Mouse (Mus musculus): Measurements from ENCODE around the gene Vil1. TPM values are rescaled to one million over a fixed set of nuclear protein-coding genes. Genes with fewer than 3 reads are reported as not detected.
"Not testable (repeated sequence)": the region's sequence is repeated elsewhere in the genome, so short reads cannot be mapped to it uniquely, and the experiment has no call there.

Vil1 gene
- polyA plus RNA-seq, 1 experiment from 2014 or later = 6.7 TPM

DNA sequence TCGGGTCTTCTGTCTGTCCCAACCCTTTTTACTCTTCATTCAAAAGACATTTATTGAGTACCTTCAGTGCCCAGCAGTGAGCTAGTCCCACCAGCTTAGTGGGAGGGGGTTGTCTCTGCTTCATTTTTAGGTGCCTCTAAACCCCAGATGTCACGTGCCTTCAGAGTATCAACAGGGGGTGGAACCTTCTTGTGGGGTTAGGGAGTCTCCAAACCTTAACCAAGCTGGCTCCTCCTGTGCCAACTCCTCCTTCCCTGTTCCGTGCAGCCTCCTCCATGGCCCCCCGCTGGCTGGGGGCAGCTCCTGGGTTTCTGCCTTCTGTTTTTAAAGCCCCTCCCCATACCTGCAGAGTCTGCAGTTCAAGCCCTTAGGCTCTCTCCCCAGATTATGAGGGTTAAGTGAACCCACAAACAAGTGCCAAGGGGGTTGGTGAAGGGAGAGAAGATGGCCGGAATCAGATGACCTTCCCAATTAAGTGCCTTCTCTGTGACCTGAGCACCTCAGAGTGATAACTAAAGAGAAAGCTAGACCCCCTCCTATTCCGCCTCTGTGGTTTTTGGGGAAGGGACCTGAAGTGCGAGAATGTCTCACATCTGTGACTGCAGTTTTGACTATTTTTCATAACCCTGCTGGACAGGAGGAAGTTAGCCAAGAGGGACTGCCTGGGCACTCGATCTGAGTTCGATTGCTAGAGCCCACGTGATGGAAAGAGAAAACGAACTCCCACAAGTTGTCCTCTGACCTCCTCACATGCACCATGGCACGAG lies 12.5 kb upstream of the Vil1 start:
- Histone ChIP-seq H3K27ac (ENCODE audit: low read depth, low read length) (peak overlapping the region; percentile 97; the same call in 1 of the 2 replicates), H3K4me2 (replicated peaks; ENCODE audit: low read depth, low read length) (peak overlapping the region; percentile 75), H3K36me3 (ENCODE audit: control insufficient read depth, insufficient read depth, low read length) (peaks cover 21% of the 10 kb centered on the region), H3K4me3 (ENCODE audit: low read length) (peak overlapping the region; percentile 42), H3K4me1 (ENCODE audit: control insufficient read depth, insufficient read depth, low read length) (peaks cover 13% of the 10 kb centered on the region)
- not testable (repeated sequence) for ATAC-seq (ENCODE audit: low FRiP score, low TSS enrichment); H3K27me3 ChIP-seq (ENCODE audit: control insufficient read depth, insufficient read depth, low read length); H3K9ac ChIP-seq (ENCODE audit: low read depth, low read length); H3K9me3 ChIP-seq (ENCODE audit: control insufficient read depth, low read length)
- 8% methylated on average over 12 of the region's 12 CpGs for WGBS

GRCm38 (mm10) chr1:74397268-74397918 lies 11.8 kb upstream of the Vil1 start:
- H3K9me3 ChIP-seq (ENCODE audit: control insufficient read depth, low read length) = no peaks in the 10 kb centered on the region
- ATAC-seq (ENCODE audit: low FRiP score, low TSS enrichment) = peak; percentile 94
- peaks cover 21% of the 10 kb centered on the region for H3K36me3 ChIP-seq (ENCODE audit: control insufficient read depth, insufficient read depth, low read length)
- peak overlapping the region; percentile 75 for H3K4me2 ChIP-seq (replicated peaks; ENCODE audit: low read depth, low read length)
- under 1% methylated on average over 40 of the region's 41 CpGs for WGBS
- H3K4me1 ChIP-seq (ENCODE audit: control insufficient read depth, insufficient read depth, low read length) = peaks cover 12% of the 10 kb centered on the region
- peak overlapping the region; percentile 97 for H3K27ac ChIP-seq (ENCODE audit: low read depth, low read length)
- H3K4me3 ChIP-seq (ENCODE audit: low read length) = peak overlapping the region; percentile 42
- peak overlapping the region; percentile 63 for H3K9ac ChIP-seq (ENCODE audit: low read depth, low read length)
- H3K27me3 ChIP-seq (ENCODE audit: control insufficient read depth, insufficient read depth, low read length) = no peaks in the 10 kb centered on the region

DNA sequence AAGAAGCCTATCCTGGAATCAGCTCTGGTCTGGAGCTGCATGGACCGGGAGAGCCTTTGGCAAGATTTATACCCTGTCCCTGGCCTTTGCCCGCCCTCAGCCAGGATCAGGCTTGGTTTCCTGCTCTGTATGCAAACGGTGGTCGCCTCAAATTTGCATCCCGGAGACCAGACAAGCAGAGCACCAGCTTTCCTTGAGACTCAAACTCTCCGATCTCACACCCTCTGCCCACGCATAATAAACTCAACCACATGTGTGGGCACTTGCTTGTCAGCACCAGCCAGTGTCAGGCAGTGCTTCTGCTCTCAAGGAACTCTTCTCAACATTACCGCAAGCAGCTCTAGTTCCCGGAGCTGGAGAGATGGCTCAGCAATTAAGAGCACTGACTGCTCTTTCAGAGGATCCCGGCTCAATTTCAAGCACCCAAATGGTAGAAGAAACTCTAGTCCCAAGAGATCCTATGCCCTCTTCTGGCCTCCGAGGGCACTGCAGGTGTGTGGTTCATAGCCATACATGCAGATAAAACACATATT lies 11.2 kb upstream of the Vil1 start:
- ATAC-seq (ENCODE audit: low FRiP score, low TSS enrichment) = peak; percentile 65
- no peaks in the 10 kb centered on the region for H3K27me3 ChIP-seq (ENCODE audit: control insufficient read depth, insufficient read depth, low read length)
- peak overlapping the region; percentile 97 for H3K27ac ChIP-seq (ENCODE audit: low read depth, low read length)
- H3K36me3 ChIP-seq (ENCODE audit: control insufficient read depth, insufficient read depth, low read length) = peaks cover 21% of the 10 kb centered on the region
- peak overlapping the region; percentile 75 for H3K4me2 ChIP-seq (replicated peaks; ENCODE audit: low read depth, low read length)
- H3K9me3 ChIP-seq (ENCODE audit: control insufficient read depth, low read length) = no peaks in the 10 kb centered on the region
- peaks cover 6% of the 10 kb centered on the region for H3K4me1 ChIP-seq (ENCODE audit: control insufficient read depth, insufficient read depth, low read length)
- 2% methylated on average over 11 of the region's 11 CpGs for WGBS
- peak overlapping the region; percentile 63 for H3K9ac ChIP-seq (ENCODE audit: low read depth, low read length)
- peak overlapping the region; percentile 42 for H3K4me3 ChIP-seq (ENCODE audit: low read length)

- H3K4me1 ChIP-seq (ENCODE audit: control insufficient read depth, insufficient read depth, low read length) = no peaks in the 10 kb centered on the region
- H3K4me2 ChIP-seq (replicated peaks; ENCODE audit: low read depth, low read length) = no peak overlapping the region
- ATAC-seq (ENCODE audit: low FRiP score, low TSS enrichment) = no peak
- no peak overlapping the region for H3K9ac ChIP-seq (ENCODE audit: low read depth, low read length)
- 82% methylated on average over 3 of the region's 3 CpGs for WGBS
- H3K9me3 ChIP-seq (ENCODE audit: control insufficient read depth, low read length) = no peaks in the 10 kb centered on the region
- no peaks in the 10 kb centered on the region for H3K36me3 ChIP-seq (ENCODE audit: control insufficient read depth, insufficient read depth, low read length)
- H3K27me3 ChIP-seq (ENCODE audit: control insufficient read depth, insufficient read depth, low read length) = no peaks in the 10 kb centered on the region
- H3K4me3 ChIP-seq (ENCODE audit: low read length) = no peak overlapping the region
- no peak overlapping the region for H3K27ac ChIP-seq (ENCODE audit: low read depth, low read length)
Observed at GRCm38 (mm10) chr1:74400531-74400930, 8.6 kb upstream of the Vil1 start.

- Histone ChIP-seq H3K36me3 (ENCODE audit: control insufficient read depth, insufficient read depth, low read length) (no peaks in the 10 kb centered on the region), H3K9me3 (ENCODE audit: control insufficient read depth, low read length) (no peaks in the 10 kb centered on the region), H3K4me2 (replicated peaks; ENCODE audit: low read depth, low read length) (no peak overlapping the region), H3K4me3 (ENCODE audit: low read length) (no peak overlapping the region), H3K27ac (ENCODE audit: low read depth, low read length) (no peak overlapping the region), H3K4me1 (ENCODE audit: control insufficient read depth, insufficient read depth, low read length) (no peaks in the 10 kb centered on the region), H3K27me3 (ENCODE audit: control insufficient read depth, insufficient read depth, low read length) (no peaks in the 10 kb centered on the region), H3K9ac (ENCODE audit: low read depth, low read length) (no peak overlapping the region)
- ATAC-seq (ENCODE audit: low FRiP score, low TSS enrichment) = no peak
- WGBS = 57% methylated on average over 16 of the region's 16 CpGs
Observed at GRCm38 (mm10) chr1:74401015-74401702, 8.0 kb upstream of the Vil1 start.

DNA sequence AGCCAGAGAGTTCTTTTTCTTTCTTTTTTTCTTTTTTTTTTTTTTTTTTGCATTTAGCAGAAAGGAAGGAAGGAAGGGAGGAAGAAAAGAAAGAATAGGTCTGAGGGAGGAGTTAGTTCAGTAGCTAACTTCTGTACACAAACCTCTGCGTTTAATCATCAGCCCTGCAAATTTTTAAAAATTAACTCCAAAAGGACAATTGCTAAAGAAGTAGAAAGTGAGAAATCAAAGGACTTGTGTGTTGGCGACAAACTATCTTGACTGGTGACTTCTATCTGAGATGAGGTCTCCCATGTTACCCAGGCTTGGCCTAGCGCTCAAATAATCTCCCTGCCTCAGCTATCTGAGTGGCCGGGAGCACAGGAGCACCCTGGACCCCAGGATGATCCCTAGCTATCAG lies 5.0 kb upstream of the Vil1 start:
- no peak overlapping the region for H3K4me2 ChIP-seq (replicated peaks; ENCODE audit: low read depth, low read length)
- no peak overlapping the region for H3K27ac ChIP-seq (ENCODE audit: low read depth, low read length)
- H3K9me3 ChIP-seq (ENCODE audit: control insufficient read depth, low read length) = no peaks in the 10 kb centered on the region
- WGBS = 86% methylated on average over 4 of the region's 4 CpGs
- H3K4me1 ChIP-seq (ENCODE audit: control insufficient read depth, insufficient read depth, low read length) = no peaks in the 10 kb centered on the region
- H3K36me3 ChIP-seq (ENCODE audit: control insufficient read depth, insufficient read depth, low read length) = no peaks in the 10 kb centered on the region
- H3K9ac ChIP-seq (ENCODE audit: low read depth, low read length) = no peak overlapping the region
- no peaks in the 10 kb centered on the region for H3K27me3 ChIP-seq (ENCODE audit: control insufficient read depth, insufficient read depth, low read length)
- ATAC-seq (ENCODE audit: low FRiP score, low TSS enrichment) = no peak
- H3K4me3 ChIP-seq (ENCODE audit: low read length) = no peak overlapping the region

- WGBS = 54% methylated on average over 2 of the region's 2 CpGs
- Histone ChIP-seq H3K9ac (ENCODE audit: low read depth, low read length) (no peak overlapping the region), H3K36me3 (ENCODE audit: control insufficient read depth, insufficient read depth, low read length) (no peaks in the 10 kb centered on the region), H3K27ac (ENCODE audit: low read depth, low read length) (no peak overlapping the region), H3K27me3 (ENCODE audit: control insufficient read depth, insufficient read depth, low read length) (no peaks in the 10 kb centered on the region), H3K4me1 (ENCODE audit: control insufficient read depth, insufficient read depth, low read length) (no peaks in the 10 kb centered on the region), H3K4me3 (ENCODE audit: low read length) (no peak overlapping the region), H3K9me3 (ENCODE audit: control insufficient read depth, low read length) (no peaks in the 10 kb centered on the region), H3K4me2 (replicated peaks; ENCODE audit: low read depth, low read length) (no peak overlapping the region)
- no peak for ATAC-seq (ENCODE audit: low FRiP score, low TSS enrichment)
Observed at GRCm38 (mm10) chr1:74411753-74412325, 2.7 kb downstream of the Vil1 start.

DNA sequence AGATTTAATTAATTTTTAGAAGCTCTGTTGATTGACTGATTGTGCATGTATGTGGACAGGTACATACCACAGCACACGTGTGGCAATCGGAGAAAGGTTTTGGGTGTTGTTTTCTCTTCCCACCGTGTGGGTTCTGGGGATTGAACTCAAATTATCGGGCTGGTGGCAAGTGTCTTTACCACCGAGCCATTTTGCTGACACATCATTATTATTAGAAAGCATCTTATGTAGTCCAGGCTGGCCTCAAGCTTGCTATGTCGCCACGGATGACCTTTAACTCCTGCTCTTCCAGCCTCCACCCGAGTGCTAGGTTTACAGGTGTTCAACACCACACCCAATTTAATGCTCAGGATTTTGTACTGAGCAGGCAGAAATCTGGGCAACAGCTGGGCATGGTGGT lies 3.5 kb downstream of the Vil1 start:
- no peak overlapping the region for H3K9ac ChIP-seq (ENCODE audit: low read depth, low read length)
- H3K27me3 ChIP-seq (ENCODE audit: control insufficient read depth, insufficient read depth, low read length) = no peaks in the 10 kb centered on the region
- ATAC-seq (ENCODE audit: low FRiP score, low TSS enrichment) = no peak
- H3K4me2 ChIP-seq (replicated peaks; ENCODE audit: low read depth, low read length) = no peak overlapping the region
- no peak overlapping the region for H3K27ac ChIP-seq (ENCODE audit: low read depth, low read length)
- H3K9me3 ChIP-seq (ENCODE audit: control insufficient read depth, low read length) = no peaks in the 10 kb centered on the region
- no peaks in the 10 kb centered on the region for H3K4me1 ChIP-seq (ENCODE audit: control insufficient read depth, insufficient read depth, low read length)
- no peak overlapping the region for H3K4me3 ChIP-seq (ENCODE audit: low read length)
- no peaks in the 10 kb centered on the region for H3K36me3 ChIP-seq (ENCODE audit: control insufficient read depth, insufficient read depth, low read length)
- WGBS = 85% methylated on average over 8 of the region's 8 CpGs
